Mouse (Mus musculus) skeletal muscle tissue, postnatal 0 days (tissue): ENCODE data around the gene Phf11d. TPM values are rescaled to one million over a fixed set of nuclear protein-coding genes. Genes with fewer than 3 reads are reported as not detected.

Experiments
- polyA plus RNA-seq: library from polyadenylated mRNA; unstranded; fragments of >200 nt; fragmentation: Nextera tagmentation; extraction: Ambion mirVana; gene quantifications from 2 replicates; pipeline ENCODE4 v1.2.1, GENCODE M21; 2015

Gene Phf11d
- polyA plus RNA-seq = 5.2 and 6.0 TPM in 2 replicates

GRCm38 (mm10) chr14:59365244-59365644 is at the start of gene Phf11d:
TSS of gene Phf11d (minus strand) at chr14:59365470.

GRCm38 (mm10) chr14:59395281-59395680 is 30.0 kb upstream of the Phf11d start, which contains the start of gene Phf11c:
TSS of gene Phf11c (minus strand) at chr14:59395381.

GRCm38 (mm10) chr14:59341189-59341588 is 24.1 kb downstream of the Phf11d start, which contains the start of gene Phf11b:
TSS of gene Phf11b (minus strand) at chr14:59341351.

Other genes with a start within 250 kb of the Phf11d start
- not detected in 2 replicates for gene 1700129C05Rik, start 222.6 kb downstream of the Phf11d start, polyA plus RNA-seq
- not detected in 2 replicates for gene Gm5142, start 186.7 kb downstream of the Phf11d start, polyA plus RNA-seq
- gene Rcbtb1, start 164.3 kb downstream of the Phf11d start, polyA plus RNA-seq = 19.4 and 20.4 TPM in 2 replicates
- not detected in 2 replicates for gene Gm6904, start 105.3 kb downstream of the Phf11d start, polyA plus RNA-seq
- gene Phf11a, start 67.9 kb downstream of the Phf11d start, polyA plus RNA-seq = 0.19 TPM in 1 of 2 replicates, not detected in the other
- 1.4 and 1.8 TPM in 2 replicates for gene Phf11b, start 24.1 kb downstream of the Phf11d start, polyA plus RNA-seq
- gene Phf11c, start 29.9 kb upstream of the Phf11d start, polyA plus RNA-seq = 0.04 and 0.18 TPM in 2 replicates
- 3.4 and 3.7 TPM in 2 replicates for gene Setdb2, start 75.4 kb upstream of the Phf11d start, polyA plus RNA-seq
- 13.3 and 17.8 TPM in 2 replicates for gene Cab39l, start 75.5 kb upstream of the Phf11d start, polyA plus RNA-seq
- 29.8 and 33.8 TPM in 2 replicates for gene Cdadc1, start 232.5 kb upstream of the Phf11d start, polyA plus RNA-seq